Mouse (Mus musculus): ENCODE measurements at regions not wholly inside any gene's neighbourhood (a gene's known extent, or its start where the extent isn't known, plus 50 kb on each side); places are given as distances from the start of the nearest gene placed in this dataset.

DNA sequence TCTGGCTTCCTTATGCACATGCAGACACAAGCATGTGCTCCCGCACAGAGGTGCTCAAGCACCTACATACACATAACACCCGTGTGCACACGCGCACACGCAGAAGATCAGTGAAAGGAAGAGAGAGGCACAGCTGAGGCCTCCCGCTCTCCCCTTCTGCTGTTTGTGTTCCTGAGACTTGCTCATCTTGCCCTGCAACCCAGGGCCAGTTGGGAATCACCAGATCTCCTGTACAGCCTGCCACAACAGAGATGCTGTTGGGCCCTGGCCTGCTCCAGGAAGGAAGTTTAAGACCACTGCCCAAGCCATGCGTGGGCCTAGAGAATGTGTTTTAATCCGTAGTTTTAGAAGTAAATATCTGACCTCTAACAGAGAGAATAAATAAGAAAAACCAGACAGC lies 160.0 kb upstream of the Ctnnb1 start:
- no peak for DNase-seq

DNA sequence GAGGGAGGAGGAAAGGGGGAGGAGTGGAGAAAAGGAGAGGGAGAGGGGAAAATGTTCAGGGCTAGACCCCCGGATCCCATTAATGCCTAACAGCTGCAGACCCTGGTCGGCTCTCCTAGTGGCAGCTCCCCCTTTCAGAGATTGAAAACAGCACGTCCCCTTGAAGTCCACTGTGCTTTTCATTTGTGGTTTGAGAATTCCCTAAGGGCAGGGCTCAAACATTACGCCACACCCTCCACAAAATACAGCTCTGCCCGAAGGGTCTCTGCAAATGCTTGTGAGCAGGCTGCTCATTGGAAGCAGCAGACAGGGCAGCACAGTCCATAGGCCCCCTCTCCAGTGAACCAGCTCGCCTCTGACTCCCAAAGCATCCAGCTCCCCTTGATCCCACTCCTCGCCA lies 159.3 kb upstream of the Ctnnb1 start:
- DNase-seq: no peak

DNA sequence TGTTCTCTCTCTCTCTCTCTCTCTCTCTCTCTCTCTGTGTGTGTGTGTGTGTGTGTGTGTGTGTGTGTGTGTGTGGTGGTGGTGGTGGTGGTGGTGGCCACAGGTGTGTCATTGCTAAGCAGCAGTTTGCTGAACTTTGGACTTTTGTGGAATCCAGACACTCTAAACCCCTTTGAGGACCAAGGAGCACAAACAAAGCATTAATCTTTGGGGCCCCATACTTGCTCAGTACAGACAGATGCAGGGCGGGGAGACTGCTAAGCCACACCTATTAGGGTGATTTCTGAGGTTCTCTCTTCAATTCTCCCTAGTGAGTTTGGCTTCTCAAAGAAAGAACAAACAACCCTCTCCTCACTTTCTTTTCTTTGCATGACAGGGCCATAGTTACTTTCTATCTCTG lies 158.1 kb upstream of the Ctnnb1 start:
- no peak for DNase-seq

DNA sequence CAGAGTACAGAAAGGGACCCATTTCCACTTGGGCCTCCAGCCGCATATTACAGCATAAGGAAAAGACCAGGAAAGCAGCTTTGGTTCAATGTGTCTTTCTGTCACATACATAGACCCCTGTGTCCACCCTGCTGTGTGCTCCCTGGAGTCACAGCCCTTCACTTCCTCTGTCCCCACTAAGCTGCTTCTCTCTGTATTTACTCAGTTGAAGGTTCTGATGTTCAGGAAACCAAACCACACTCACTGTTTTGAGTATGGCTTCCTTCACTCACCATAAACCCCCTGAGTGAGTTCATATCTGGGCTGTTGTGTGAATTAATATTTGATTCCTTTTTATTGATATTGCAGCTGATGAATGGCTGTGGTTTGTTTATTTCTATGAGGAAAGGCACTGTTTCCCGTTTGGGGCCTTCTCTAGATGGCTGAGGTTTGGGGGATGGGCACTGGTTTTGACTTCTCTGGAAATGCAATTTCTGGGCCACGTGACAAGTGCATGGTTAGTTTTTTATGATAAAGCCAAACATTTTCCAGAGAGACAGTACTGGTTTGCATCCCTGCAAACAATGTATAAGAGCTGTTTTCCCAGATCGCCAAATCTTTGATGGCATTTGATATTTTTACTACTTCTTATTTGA lies 157.0 kb upstream of the Ctnnb1 start:
- no peak for DNase-seq

DNA sequence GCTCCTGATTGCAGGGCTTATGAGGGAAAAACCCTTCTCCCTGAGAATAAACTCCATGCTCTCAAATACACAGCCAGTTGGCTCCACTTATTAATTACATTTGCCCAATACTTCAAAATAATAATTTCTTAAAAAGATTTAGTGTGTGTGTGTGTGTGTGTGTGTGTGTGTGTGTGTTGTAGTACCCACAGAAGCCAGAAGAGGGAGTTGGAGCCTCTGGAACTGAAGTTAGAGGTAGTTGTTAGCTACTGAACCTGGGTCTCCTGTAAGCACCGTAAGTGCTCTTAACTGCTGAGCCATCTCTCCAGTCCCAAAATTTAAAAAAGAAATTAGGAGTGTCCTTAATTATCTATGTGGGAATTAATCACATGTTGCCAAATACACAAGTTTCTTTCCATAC lies 154.8 kb upstream of the Ctnnb1 start:
- no peak for DNase-seq

DNA sequence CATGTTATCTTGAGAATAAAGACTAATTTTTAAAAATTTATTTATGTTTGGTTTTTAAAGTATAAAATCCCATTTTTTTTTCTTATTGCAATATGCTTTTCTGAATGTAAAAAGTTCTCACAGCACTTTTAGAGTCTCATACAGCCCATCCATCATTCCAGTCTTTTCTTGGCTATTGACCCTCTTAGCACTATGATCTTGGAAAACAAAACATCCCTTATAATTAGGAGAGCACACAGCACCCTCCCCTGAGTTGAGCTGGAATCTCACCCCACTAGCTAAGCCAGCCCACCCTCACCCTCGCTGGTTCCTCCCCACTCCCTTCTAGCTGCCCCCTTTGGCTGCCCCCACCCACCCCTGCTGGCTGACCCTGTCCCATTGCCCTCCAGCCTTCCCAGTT lies 154.2 kb upstream of the Ctnnb1 start:
- no peak for DNase-seq

DNA sequence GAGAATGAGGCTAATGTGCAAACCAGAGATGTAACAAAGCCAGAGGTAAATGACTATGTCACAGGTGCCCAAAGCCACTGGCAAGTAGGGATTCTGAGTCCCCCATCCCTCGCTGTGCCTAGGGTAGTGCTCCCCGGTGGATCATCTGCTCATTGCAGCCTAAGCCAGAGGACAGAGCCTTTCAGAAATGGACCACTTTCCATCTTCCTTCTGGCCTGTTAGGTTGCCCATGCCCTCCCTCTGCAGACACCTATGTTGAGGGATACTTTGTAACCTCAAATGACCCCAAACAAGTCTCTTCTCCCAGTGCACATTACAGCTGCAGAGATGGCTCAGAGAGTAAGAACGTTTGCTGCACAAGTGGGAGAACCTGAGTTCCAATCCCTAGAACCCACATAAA lies 153.3 kb upstream of the Ctnnb1 start:
- DNase-seq: no peak

DNA sequence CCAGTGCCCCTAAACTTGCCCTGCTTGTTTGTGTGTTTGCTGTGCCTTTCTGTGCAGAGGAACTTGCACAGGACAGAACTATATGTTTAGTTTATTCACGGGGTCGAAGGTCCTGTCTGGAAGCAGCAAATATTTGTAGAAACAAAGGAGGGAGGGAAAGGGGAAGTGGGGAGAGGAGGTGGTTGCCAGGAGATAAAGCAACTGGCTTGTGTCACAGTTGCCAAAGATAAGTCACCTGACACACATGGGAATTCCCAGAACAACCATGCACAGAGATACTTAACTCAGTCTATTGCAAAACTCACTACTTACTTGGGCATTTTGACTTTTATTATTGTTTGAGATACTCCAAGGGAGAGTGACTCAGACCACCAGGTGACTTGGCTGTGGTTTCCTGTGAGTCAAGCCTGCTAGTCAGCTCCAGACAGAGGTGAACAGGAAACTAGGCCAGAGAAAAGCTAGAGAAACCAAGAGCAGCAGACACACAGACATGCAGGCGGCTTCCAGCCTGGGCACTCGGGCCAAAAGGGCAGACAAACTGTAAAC lies 152.5 kb upstream of the Ctnnb1 start:
- DNase-seq: no peak

DNA sequence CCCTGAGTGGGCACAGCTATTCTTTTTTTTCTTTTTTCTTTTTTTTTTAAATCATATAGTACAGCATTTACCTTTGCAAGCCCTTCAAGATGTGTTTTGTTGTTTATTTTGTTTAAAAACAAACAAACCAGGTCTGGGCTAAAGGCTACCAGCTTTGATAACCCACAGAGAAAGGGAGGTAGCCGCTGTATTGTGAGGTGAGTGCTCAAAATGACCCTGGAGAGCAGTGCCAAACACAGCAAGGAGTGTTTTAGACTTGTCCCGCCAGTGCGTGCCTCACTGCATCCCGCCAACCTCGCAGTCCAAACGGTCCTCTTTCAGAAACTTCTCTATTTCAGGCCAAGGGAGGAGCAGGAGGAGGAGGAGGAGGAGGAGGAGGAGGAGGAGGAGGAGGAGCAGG lies 152.0 kb upstream of the Ctnnb1 start:
- no peak for DNase-seq

DNA sequence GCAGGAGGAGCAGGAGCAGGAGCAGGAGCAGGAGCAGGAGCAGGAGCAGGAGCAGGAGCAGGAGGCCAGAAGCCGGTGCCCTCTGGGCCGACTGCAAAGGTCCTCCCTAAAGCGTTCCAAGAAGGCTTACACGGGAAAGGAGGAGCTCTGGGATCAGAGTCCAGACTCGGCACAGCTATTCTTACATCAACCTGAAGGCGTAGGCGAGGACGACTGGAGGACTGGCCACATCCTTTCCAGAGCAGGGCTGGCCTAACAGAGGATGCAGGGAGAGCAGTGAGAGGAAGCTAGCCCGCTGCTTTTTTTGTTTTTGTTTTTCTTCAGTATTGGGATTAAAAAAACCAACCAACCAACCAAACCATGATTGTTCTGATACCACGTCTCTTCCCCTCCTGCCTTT lies 151.5 kb upstream of the Ctnnb1 start:
- DNase-seq: no peak

DNA sequence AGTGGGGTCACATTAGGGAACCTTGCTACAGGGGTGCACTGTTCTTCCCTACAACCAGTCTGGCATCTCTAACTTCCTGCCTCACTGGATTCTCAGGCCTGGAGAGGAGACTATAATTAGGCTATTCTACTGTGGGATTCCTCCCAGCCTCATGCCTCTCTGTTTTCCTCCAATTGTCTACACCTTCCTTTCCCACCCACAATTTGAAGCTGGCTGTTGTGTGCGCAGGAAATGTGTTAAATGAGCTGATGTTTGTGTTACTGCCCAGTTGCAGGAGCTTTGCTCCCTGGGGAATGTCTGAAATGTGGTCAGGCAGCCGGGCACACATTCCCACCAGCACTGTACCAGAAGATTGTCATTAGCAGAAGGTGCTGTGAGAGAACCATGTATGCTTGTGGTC lies 150.6 kb upstream of the Ctnnb1 start:
- DNase-seq: no peak

DNA sequence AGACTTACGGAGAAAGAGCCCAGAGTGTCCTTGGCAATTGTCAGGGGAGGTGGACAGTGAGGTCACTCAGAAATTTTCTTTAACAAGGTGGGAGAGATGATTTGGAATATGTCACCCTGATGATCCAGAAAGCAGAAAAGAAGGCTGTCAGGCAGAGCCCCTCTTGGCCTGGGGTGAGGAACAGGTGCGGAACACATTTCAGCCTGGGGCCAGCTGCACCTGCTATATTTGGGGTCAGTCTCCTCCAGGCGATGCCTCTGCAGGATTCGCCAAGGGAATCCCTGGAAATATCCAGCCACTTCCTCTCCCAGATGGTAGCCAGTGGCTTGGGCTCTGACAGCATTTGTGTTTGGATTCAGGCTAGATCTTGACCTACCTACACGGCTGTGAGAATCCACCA lies 134.8 kb upstream of the Ctnnb1 start:
- DNase-seq: no peak

DNA sequence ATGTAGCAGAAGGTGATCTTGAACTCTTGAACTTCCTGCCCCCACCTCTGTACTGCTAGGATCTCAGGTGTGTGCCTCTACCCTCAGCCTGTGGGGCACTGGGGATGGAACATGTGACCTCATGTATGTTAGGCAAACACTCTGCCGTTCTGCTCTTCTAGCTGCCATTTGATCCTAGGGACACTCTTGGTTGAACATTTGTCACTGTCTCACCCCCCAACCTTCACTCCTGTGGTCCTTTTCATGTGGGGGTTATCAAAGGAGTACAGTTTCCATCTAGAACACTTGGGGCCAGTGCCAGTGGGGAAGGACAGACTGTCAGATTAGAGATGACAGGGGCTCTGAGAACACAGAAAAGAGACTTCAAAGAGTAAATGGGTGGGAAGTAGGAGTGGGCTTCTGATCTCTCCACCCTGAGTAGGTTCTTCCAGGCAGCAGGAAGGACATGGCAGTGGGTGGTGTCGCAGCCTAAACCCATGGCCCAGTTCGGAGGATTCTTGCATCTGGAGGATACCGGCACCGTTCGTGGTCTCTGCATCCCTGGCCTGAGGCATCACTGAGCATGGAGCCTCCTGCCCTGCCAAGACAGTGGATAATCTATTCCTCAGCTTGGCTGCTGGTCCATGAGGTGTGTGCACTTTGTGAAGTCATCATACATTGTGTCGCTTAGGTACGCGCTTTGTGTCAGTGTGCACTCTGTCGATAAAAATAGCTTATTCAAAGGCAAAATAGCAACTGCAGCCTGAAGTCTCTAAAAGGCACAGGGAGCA lies 132.7 kb upstream of the Ctnnb1 start:
- DNase-seq: no peak

DNA sequence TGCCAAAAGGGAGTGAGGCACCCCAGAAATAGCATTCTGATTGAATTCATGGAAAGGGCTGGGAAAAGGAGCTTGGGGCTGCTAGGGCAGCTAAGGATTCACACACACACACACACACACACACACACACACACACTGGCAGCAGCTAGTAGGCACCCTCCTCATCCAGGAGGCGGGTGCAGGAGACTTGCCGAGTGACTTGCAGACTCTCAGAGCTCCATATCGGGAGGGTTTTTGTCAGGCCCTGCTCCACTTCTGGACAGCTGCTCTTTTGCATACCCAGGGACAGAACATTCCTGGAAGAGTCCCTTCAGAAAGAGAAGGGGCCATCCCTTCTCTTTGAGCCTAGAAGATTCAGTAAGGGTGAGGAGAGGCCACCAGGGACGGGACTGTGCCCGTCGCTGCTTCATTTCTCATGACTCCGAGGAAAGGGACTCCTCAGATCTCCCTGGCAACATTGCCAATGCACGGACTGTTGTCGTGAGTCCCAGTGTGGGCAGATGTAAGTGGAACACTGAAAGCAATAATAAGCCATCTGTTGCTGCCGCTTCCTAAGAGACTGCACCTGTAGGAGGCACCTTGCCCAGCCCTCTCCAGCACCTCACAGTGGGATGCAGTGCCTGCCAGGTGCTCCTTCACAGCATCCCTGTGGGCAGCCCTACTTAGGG lies 130.9 kb upstream of the Ctnnb1 start:
- peak; percentile 45 for DNase-seq

DNA sequence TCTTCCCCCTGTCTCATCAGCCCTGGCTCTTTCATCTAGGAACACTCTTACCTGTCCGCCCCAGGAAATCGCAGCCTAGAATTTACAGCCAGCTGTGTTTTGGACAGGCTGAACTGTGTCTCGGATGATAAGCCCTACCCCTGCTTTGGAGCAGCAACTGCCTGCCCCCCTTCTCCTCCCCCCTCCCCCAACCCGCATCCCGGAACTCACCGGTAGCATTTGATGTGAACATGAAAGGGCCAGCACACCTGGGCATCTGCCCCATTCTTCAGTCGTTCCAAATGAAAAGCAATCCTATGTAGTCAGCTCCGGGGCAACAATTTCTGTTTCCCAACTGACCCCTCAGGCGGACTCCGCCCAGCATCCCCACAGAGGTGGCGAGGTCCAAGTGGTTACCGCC lies 130.1 kb upstream of the Ctnnb1 start:
- no peak for DNase-seq

DNA sequence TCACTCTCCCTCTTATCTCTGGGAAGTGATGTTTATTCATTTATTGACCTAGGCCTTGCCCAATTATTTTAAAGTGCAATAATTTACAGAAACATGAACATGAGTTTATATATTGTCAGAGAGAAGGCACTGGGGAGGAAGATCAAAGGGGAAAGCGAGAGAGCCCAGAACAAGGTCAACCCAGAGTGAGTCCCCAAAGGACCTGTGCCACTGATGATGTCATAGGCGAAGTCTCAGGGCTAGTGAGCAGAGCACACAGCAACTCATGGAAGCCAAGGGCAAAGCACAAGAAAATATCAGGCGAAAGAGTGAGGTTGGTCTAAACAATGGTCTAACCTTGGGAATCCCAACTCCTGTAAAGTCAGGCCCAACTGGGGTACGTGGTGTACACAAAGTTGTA lies 126.4 kb upstream of the Ctnnb1 start:
- no peak for DNase-seq

DNA sequence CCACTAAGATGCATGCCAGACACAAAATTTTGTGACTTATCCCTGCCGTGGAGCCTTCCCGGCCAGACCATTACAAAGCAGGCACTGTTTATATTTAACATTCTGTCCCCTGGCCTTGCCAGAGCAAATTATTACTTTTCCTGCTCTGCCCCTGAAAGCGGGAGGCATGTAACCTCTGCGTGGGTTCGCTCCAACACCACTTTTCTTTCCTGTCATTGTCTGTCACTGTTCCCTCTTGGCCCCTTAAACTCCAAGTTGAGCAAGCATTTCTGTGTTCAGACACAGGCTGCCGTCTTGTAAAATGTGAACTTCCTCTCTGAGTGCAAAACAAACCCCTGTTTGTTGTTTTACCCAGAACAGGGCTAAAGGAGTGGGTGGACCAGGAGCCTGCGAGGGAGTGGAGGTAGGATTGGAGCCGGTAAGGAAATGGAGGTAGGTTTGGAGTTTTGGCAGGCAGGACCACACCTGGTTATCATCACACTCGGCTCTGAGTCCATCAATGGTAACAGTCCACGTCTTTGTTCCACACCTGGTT lies 124.2 kb upstream of the Ctnnb1 start:
- DNase-seq: no peak

DNA sequence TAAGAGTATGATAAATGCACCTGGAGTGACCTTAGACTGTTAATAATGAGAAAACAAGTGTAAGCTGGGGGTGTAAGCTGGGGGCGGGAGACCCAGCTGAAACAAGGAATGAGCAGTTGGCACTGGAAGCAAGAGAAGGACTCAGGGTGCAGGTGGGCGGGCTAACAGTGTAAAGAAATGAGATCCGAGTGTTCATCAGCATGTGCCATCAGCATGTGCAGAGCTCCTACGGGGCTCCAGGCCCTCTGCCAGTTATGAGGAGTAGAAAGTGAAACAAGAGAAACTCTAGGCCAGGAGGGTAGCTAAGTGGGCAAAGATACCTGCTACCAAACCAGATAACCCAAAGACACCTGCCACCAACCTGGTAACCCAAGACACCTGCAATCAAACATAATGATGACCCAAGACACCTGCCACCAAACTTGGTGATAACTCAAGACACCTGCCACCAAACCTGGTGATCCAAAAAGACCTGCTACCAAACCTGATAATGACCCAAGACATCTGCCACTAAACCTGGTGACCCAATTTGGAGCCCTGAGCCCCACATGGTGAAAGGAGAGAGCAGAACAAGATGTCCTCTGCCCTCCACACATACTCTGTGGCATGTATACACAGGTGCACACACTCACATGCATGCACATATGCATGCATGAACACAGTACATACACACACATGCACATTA lies 120.1 kb upstream of the Ctnnb1 start:
- peak; percentile 61 for DNase-seq

DNA sequence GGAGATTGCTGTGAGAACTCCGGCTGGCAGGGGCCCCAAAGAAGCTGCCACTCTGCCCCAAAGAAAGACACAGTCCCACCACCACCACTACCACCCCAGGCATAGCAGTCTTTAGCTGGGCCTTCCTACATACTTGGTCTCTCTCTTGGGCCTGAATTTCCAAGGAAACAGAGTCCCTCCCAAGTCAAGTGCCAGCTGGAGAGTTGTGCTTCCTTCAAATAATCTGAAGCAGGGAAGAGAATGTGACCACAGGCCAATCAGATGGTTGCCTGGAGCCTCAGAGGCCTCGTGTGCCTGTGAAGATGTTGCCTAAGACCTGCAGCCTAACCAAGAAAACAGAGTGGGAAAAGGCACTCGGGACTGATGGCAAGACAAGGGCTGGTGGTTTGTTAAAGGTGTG lies 117.5 kb upstream of the Ctnnb1 start:
- DNase-seq: no peak

DNA sequence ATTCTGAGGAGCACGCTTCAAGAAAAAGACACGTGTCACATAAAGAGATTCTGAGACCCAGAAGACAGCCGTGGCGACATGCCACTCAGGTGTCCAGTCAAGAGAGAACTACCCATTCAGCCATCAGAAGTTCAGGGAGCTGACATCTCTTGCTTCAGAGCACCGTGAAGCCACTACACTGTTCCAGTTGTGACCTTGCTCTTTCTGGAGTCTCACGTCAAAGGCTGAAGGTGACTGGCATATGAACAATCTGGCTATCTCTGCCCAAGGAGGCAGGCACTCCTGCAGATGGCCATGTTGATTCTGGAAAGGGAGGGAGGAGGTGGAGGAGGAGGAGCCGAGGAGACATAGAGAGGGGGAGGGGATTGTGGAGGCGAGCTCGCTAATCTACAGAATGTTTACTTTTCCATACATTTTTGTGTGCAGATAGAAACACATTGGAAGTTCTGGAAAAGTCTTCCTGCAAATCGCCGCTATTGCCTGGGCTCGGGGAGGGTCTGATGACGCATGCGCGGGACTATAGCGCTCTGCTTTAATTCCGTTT lies 116.3 kb upstream of the Ctnnb1 start:
- DNase-seq: no peak

DNA sequence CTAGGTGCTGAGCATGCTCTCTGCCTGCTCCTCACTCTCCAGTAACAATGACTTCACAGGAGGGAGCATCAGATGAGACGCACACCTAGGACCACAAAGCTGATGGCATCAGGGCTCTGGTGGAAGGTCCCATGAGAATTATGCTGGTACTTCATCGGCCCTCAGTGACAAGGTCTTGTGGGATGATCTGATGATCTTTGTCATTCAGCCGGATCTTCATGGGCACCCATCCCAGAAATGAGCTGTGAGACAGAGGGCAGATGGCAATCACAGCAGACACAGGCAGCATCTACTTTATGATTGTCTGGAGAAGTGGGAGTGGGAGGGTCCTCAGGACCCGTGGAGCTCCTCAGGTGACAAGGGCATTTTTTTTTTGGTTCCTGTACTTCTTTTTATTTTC lies 114.7 kb upstream of the Ctnnb1 start:
- DNase-seq: no peak

DNA sequence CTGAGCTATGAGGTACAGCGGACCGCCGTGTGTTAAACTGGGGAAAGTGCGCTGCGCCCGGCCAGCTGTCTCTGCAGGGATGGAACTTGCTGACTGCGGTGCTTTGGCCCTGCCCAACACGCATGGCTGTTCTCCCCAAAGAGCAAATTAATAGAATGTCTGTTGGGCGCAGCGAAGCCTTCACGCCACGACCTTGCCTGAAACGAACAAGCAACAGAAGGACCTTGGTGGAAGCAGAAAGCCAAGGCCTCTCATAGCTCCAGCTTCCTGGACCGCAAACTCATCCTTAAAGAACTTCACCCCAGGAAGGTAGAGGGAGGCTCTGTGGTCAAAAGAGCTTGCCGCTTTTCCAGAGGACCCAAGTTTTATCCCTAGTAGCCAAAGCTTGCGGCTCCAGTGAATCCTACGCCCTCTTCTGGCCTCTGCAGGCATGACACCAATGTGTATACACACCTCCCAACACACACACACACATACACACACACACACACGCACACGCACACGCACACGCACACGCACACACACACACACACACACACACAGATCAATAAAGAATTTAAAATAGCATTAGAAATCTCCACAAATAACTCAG lies 110.2 kb upstream of the Ctnnb1 start:
- DNase-seq: no peak

DNA sequence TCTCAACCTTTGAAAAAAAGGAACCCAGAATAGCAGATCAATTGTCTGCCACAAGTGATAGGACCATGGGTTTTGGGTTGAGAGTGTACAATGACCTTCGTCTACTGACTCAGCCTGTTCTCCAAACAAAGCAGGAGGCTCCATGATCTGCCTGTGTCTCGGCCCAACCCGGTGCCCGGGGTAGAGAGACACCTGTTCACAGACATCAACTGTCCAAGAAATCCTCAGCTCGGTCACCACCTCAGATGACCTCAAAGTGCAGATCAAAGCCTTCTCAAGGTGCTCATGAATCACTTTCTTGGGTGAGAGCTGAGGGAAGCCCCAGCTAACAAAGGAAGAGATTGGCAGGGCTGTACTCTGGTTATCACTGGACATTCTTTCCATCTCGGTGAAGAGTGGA lies 108.1 kb upstream of the Ctnnb1 start:
- DNase-seq: no peak
